Mouse (Mus musculus): ENCODE measurements at regions not wholly inside any gene's neighbourhood (a gene's known extent, or its start where the extent isn't known, plus 50 kb on each side); places are given as distances from the start of the nearest gene placed in this dataset.
A peak's percentile ranks its signal among the peaks of the same experiment; 100 is the strongest.

DNA sequence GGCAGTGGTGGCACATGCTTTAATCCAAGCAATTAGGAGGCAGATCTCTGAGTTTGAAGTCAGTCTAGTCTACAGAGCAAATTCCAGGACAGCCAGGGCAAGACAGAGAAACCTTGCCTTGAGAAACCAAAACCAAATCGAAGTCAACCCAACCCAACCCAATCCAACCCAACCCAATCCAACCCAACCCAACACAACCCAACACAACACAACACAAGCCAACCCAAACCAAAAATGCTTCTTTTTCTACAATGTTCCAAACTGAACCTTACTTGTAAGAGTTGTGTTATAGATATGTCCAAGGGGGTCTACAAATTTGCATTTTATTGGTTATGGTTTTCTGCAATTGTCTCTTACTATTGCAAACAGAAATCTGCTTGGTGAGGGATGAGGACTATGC, 52.8 kb upstream of the Chodl start:
- DNase-seq (ENCODE audit: low spot score in 2 of 2): no peak

GRCm38 (mm10) chr16:78859006-78859405, 71.7 kb upstream of the Chodl start:
- DNase-seq (ENCODE audit: low spot score in 2 of 2): no peak

GRCm38 (mm10) chr16:78830957-78831356, 99.8 kb upstream of the Chodl start:
- DNase-seq (ENCODE audit: low spot score in 2 of 2): no peak

GRCm38 (mm10) chr16:78827739-78828138, 103.0 kb upstream of the Chodl start:
- DNase-seq (ENCODE audit: low spot score in 2 of 2): no peak

DNA sequence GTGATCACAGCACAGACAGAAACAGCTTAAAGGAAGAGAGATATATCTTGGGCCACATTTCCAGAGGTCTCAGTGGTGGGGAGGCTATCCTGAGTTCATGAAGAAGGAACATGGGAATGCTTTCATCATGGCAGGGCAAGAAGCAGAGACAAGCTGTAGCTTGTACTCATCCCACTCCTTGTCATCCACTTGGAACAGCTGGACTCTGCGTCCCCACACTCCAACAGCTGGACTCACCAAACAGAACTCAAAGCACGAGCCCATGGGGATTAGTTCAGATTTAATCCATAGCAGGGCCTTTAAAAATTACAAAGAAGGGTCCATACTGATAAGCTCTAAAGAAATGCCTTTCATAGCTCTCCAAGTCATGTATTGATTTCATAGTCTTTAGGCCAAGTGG, 140.7 kb upstream of the Chodl start:
- no peak for DNase-seq (ENCODE audit: low spot score in 2 of 2)

GRCm38 (mm10) chr16:78759226-78759625, 171.5 kb upstream of the Chodl start:
- DNase-seq (ENCODE audit: low spot score in 2 of 2): no peak

- no peak for DNase-seq (ENCODE audit: low spot score in 2 of 2)
These were observed 161.4 kb upstream of the D16Ertd472e start for GRCm38 (mm10) chr16:78737902-78738301.

GRCm38 (mm10) chr16:78730583-78731501, 154.3 kb upstream of the D16Ertd472e start:
- DNase-seq (ENCODE audit: low spot score in 2 of 2): no peak

DNA sequence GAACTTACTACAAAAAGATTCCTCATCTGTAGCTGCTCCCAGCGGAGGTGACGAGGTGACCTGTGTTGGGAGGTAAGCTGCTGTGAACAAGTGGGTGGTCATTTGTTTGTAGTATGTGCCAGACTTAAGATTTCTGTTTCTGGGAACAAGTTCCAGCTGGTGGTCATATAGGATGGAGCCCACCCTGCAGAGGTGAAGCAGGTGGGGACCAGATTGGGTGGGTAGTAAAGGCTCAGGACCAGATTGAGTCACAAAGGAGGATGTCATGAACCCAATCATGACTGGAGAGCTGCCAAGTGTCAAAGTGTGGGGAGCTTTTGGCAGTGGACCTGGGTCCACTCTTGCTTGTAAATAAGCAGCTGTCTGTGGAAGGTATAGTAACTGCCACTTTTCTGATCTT, 149.0 kb upstream of the D16Ertd472e start:
- no peak for DNase-seq (ENCODE audit: low spot score in 2 of 2)

DNA sequence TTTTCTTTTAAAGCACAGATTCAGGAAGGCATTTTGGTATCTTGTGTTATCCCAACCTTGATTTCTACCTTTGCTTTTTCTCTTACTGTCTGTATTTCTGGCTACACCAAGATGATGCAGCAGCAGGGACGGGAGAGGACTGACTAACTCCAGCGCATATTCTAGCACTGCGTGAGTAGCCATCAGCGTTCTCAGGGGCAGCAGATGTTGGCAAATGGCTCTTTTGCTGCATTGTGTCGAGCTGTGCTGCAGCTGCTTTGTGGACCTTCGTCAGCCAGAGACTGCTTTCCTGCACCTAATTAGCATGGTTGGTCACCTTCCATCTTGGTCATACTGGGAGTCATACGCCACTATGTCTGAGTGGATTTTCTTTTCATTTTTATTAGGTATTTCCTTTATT, 133.4 kb upstream of the D16Ertd472e start:
- no peak for DNase-seq (ENCODE audit: low spot score in 2 of 2)

- DNase-seq (ENCODE audit: low spot score in 2 of 2): no peak
These were observed 131.1 kb upstream of the D16Ertd472e start for GRCm38 (mm10) chr16:78707566-78707965.

DNA sequence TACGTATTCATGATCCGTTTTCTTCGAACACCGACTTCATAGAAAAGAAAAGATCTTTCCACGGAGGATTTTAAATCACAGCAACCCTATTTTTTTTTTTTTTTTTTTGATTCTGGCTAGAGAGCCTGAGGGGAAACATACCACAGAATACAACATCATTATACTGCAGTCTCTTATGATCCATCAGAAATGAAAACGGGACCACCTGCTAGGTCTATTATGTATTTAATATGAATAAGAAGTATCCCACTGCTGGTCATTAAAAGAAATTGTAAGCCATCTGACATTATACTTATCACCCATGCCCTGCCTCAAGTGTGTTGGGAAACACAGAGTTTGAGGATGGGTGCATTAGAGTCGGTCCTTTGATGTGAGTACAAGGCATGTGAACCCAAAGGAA, 130.7 kb upstream of the D16Ertd472e start:
- no peak for DNase-seq (ENCODE audit: low spot score in 2 of 2)

DNA sequence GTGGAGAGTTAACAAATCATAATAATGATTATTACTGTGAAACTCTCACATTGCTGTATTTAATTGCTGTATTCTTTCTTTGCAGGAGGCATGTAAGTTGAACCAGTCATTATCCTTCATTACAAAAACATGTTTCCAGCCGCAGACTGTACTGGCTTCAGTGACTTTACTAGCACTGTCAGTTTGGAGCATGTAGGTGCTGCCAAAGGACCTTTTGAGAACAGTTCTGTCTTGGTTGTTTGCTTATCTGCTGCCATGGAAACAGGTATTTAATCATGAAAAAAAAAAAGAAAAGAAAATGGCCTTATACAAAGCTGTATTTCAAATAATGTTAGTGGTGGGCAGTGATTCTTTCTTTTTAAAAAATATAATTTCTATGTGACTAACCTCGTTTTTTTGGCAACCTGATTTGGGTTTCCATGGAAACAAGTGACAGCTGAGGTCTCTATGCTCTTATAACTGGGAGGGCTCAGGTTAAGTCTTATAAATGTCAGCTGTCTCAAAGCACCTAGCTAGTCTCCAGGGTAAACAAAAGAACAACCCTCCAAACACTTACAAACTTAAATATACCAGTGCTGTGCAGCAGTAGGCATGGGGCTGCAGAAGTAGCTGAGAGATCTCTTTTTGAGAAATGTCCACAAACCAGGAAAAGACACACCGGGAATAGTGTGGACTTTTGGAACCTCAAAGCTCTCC, 121.2 kb upstream of the D16Ertd472e start:
- DNase-seq (ENCODE audit: low spot score in 2 of 2): no peak

- DNase-seq (ENCODE audit: low spot score in 2 of 2): no peak
These were observed 111.7 kb upstream of the D16Ertd472e start for GRCm38 (mm10) chr16:78688251-78688650.

DNA sequence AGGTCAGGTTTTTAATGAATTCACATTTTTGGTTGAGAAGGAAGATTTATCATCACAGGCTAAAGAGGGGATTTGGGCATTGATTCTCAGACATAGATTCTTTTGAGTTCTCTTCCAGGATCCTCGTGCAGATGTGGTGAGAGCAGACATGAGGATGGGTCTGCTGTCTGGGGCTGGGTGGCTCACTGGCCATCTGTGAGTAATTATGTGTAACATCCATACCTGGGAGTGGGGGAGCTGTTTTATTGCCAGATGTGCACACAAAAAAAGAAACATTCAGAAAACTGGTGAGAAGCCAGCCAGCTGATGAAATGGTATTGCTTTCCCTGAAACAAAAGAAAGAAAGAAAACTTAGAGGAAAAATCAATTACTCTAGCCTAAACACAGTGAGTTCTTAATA, 108.7 kb upstream of the D16Ertd472e start:
- DNase-seq (ENCODE audit: low spot score in 2 of 2): no peak

- peak in 1 of 2 experiments; percentile 25 for DNase-seq (ENCODE audit: low spot score in 2 of 2)
These were observed 107.5 kb upstream of the D16Ertd472e start for GRCm38 (mm10) chr16:78684031-78684430.

GRCm38 (mm10) chr16:78661126-78661525, 84.6 kb upstream of the D16Ertd472e start:
- no peak for DNase-seq (ENCODE audit: low spot score in 2 of 2)

DNA sequence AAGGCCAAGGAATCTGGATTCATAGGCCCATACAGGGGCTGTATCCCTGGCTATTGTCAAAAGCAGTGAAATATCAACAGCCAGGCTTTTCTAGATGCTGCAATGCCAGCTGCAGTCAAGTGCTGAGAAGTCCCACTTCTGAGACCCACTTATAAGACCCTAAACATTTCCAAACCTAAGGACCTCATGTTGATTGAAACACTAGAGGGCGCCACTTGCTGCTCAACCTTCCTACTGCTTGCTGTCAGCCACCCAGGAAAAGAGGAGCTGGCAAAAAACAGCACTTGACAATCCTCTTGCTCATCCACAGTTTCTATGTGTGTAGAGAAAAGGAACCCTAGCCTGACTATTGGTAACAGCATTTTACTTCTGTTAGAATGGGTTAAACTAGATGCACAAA, 68.2 kb upstream of the D16Ertd472e start:
- DNase-seq (ENCODE audit: low spot score in 2 of 2): peak in 1 of 2 experiments; percentile 20

- DNase-seq (ENCODE audit: low spot score in 2 of 2): no peak
These were observed 65.2 kb upstream of the D16Ertd472e start for GRCm38 (mm10) chr16:78641717-78642116.

DNA sequence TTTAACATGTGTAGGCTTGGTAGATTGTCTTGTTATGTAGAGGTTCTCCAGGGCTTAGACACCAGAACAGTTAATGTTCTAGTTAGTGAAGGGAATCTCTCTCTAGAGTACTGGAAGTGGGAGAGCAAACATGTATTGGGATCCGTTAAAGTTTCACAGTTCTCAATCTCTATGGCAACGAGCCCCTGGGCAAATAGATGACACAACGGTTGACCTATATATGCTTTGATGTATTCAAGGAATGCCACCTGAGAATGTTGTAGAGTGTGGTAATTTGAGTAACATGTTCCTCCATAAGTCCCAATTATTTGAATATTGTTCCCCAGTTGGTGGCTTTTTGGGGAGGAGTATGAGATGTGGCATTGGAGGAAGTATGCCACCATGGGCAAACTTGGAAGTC, 64.7 kb upstream of the D16Ertd472e start:
- DNase-seq (ENCODE audit: low spot score in 2 of 2): no peak

DNA sequence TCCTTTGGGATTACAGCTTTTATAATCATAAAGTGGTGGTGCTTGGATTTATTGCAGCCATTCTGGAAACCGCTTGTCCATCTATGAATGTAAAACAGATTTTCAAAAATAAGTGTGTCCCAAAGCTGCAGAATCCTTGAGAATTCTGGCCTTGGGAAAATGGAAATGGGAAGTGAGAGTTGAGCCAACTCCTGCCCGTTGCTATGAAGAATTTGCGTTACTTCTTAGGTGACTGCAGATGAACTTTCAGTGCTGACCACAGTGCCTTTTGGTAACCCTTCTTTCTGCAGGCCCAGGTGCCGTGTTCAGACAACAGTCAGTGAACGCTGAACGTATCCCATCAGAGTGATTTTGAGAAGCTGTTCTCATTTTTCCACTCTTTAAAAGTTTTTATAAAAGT, 60.9 kb upstream of the D16Ertd472e start:
- no peak for DNase-seq (ENCODE audit: low spot score in 2 of 2)

GRCm38 (mm10) chr16:78637015-78637414, 60.5 kb upstream of the D16Ertd472e start:
- peak in 1 of 2 experiments; percentile 5 for DNase-seq (ENCODE audit: low spot score in 2 of 2)

GRCm38 (mm10) chr16:78635774-78636173, 59.3 kb upstream of the D16Ertd472e start:
- DNase-seq (ENCODE audit: low spot score in 2 of 2): no peak
